Mouse (Mus musculus) heart, embryonic 15.5 days (tissue): ENCODE data around the gene AU040320. TPM values are rescaled to one million over a fixed set of nuclear protein-coding genes. Genes with fewer than 3 reads are reported as not detected.

Source experiments
- ATAC-seq: fragments of 200-750 bp; cut with Nextera tagmentation; replicated peaks from 2 replicates; pipeline ENCODE4 v1.8.0; 2017; ENCODE audit warnings: low read depth, moderate TSS enrichment; ENCODE audit not compliant: insufficient number of reproducible peaks, insufficient read depth, low FRiP score
- H3K27ac ChIP-seq: fragments of 300-500 bp; sonication (generic); 2 replicates; pipeline ENCODE4 v1.5.1; 2015; ENCODE audit warnings: mild to moderate bottlenecking, inconsistent platforms
- H3K27me3 ChIP-seq: fragments of 300-500 bp; sonication (generic); 2 replicates; pipeline ENCODE4 v1.6.1; 2015; ENCODE audit warnings: inconsistent platforms
- H3K36me3 ChIP-seq: fragments of 300-500 bp; sonication (generic); 2 replicates; pipeline ENCODE4 v1.6.1; 2015; ENCODE audit warnings: mild to moderate bottlenecking, inconsistent platforms
- H3K4me1 ChIP-seq: fragments of 300-500 bp; sonication (generic); replicated peaks from 2 replicates; pipeline ENCODE4 v1.6.1; 2015; ENCODE audit warnings: inconsistent platforms
- H3K4me2 ChIP-seq: fragments of 300-500 bp; sonication (generic); 2 replicates; pipeline ENCODE4 v1.6.1; 2015; ENCODE audit warnings: inconsistent platforms, mild to moderate bottlenecking, moderate library complexity
- H3K4me3 ChIP-seq: fragments of 300-500 bp; sonication (generic); 2 replicates; pipeline ENCODE4 v1.5.1; 2015; ENCODE audit warnings: mild to moderate bottlenecking, inconsistent platforms
- H3K9ac ChIP-seq: fragments of 300-500 bp; sonication (generic); 2 replicates; pipeline ENCODE4 v1.6.1; 2015; ENCODE audit warnings: mild to moderate bottlenecking, inconsistent platforms
- H3K9me3 ChIP-seq: fragments of 300-500 bp; sonication (generic); replicated peaks from 2 replicates; pipeline ENCODE4 v1.6.1; 2016; ENCODE audit warnings: inconsistent platforms
- WGBS: fragments of 180-500 bp; shearing (Covaris S2); methylation state at CpG from one replicate; pipeline ENCODE4 v1.1.7; 2015; ENCODE audit warnings: mixed read lengths; 5-methylcytosine and 5-hydroxymethylcytosine counted together
- polyA plus RNA-seq: library from polyadenylated mRNA; unstranded; fragments of >200 nt; fragmentation: Nextera tagmentation; extraction: Ambion mirVana; gene quantifications from 2 replicates; pipeline ENCODE4 v1.2.1, GENCODE M21; 2015

AU040320 gene
- polyA plus RNA-seq, 1 experiment from 2014 or later, result 20.2 TPM

DNA sequence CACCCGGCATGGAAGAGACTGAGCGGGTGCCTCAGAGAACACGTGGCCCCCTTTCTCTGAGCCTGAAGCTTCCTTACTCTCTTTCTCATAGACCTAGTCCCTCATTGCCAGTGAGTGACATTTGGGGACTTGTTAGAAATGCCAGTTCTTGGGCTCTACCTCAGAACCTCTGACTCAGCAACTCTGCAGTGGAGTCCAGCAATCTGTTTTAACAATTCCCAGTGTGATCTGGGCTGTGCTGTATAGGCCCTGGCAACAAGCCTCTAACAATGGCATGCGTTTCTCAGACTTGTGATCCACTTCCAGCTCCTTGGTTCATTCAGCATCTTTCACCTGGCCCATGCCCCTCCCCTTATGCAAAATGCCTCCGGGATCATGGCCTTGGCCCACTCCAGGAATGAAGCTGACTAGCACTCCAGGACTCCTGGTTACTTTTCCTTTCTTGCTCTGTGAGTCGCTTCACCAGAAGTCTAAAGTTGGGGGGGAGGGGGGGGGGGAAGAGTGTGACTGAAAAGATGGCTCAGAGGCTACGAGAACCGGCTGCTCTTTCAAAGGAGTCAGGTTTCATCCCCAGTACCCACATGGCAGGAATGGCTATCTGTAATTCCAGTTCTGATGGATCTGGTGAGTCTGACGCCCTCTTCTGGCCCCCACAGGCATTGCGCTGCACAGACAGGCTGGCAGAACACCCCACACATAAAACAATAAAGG lies 13.2 kb upstream of the AU040320 start:
- Histone ChIP-seq H3K27ac (no peak overlapping the region), H3K27me3 (peaks cover 40% of the 10 kb centered on the region), H3K9me3 (no peaks in the 10 kb centered on the region), H3K36me3 (peaks cover 11% of the 10 kb centered on the region; the same call in 1 of the 2 replicates), H3K4me3 (no peak overlapping the region), H3K4me1 (peaks cover 15% of the 10 kb centered on the region), H3K9ac (no peak overlapping the region), H3K4me2 (no peak overlapping the region)
- no peak for ATAC-seq
- 19% methylated on average over 10 of the region's 10 CpGs for WGBS

DNA sequence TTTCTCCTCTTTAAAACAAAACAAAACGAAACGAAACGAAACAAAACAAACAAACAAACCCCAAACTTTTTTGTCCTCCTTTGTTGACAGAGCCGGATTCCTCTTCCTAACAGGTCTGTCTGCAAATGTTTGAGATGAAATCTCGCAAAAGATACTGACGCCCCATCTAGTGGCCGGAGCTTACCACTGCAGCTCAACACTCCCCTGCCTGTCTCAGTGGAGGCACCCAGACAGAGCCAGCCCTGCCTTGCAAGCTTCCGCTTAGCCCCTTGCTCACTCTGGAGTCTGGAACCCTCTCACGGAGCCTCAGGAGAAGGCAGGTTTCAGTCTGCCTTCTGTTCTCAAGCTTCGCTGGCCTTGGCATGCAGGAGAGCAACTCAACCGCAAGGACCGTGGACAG lies 11.9 kb upstream of the AU040320 start:
- H3K27me3 ChIP-seq, result peaks cover 27% of the 10 kb centered on the region
- H3K4me1 ChIP-seq, result peaks cover 2% of the 10 kb centered on the region; the same call in 1 of the 2 replicates
- H3K4me3 ChIP-seq, result no peak overlapping the region
- no peak overlapping the region for H3K27ac ChIP-seq
- 3% methylated on average over 12 of the region's 12 CpGs for WGBS
- H3K4me2 ChIP-seq, result peak overlapping the region; percentile 48
- peaks cover 22% of the 10 kb centered on the region for H3K36me3 ChIP-seq
- H3K9ac ChIP-seq, result no peak overlapping the region
- 0 out of 2 replicates have a peak, but pooled peaks have one; percentile 44 for ATAC-seq
- H3K9me3 ChIP-seq, result no peaks in the 10 kb centered on the region

DNA sequence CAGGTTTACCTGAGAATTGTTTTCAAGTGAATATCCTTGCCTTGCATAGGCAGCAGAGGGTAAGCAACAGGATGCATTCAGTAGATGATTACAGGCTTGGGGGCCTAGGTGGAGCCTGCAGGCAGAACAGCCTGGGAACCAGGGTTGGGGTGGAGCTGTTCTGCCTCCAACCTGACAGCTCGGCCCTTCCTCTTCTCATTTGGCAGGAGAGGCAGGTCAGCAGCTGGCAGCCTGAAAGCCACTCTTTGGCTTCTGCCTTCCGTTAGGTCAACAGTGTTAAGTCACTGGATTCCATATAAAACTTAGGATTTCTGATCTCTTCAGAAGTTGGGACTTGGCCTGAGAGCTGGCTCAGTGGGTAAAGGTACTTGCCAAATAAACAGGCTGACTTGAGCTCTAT lies 10.4 kb upstream of the AU040320 start:
- 33% methylated on average over 2 of the region's 2 CpGs for WGBS
- H3K27ac ChIP-seq, result no peak overlapping the region
- H3K9me3 ChIP-seq, result no peaks in the 10 kb centered on the region
- peaks cover 30% of the 10 kb centered on the region for H3K36me3 ChIP-seq
- no peak for ATAC-seq
- no peak overlapping the region for H3K4me2 ChIP-seq
- H3K4me1 ChIP-seq, result no peaks in the 10 kb centered on the region
- H3K4me3 ChIP-seq, result no peak overlapping the region
- H3K27me3 ChIP-seq, result peaks cover 12% of the 10 kb centered on the region
- no peak overlapping the region for H3K9ac ChIP-seq

DNA sequence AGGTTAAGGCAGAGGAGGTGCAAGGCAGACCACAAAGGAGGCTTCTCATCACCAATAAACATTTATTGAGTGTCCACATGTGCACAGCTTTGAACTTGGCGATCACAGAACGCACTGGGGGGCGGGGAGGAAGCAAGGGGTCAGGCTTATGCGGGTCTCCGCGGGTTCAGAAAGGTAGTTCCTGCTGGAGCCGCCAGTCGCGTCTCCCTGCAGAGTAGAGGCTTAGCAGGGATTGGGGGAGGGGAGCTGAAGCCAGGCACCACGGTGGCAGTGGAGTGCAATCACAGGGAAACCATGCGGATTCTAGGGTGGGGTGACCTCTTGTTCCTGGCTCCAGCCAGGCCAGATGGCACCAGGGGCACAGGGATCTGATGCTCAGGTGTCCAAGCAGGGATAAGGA lies 9.6 kb upstream of the AU040320 start:
- H3K9ac ChIP-seq, result no peak overlapping the region
- H3K4me3 ChIP-seq, result no peak overlapping the region
- 23% methylated on average over 11 of the region's 11 CpGs for WGBS
- peaks cover 4% of the 10 kb centered on the region; the same call in 1 of the 2 replicates for H3K27me3 ChIP-seq
- H3K9me3 ChIP-seq, result no peaks in the 10 kb centered on the region
- ATAC-seq, result no peak
- H3K4me1 ChIP-seq, result peaks cover 2% of the 10 kb centered on the region
- no peak overlapping the region for H3K4me2 ChIP-seq
- no peak overlapping the region for H3K27ac ChIP-seq
- peaks cover 38% of the 10 kb centered on the region for H3K36me3 ChIP-seq

DNA sequence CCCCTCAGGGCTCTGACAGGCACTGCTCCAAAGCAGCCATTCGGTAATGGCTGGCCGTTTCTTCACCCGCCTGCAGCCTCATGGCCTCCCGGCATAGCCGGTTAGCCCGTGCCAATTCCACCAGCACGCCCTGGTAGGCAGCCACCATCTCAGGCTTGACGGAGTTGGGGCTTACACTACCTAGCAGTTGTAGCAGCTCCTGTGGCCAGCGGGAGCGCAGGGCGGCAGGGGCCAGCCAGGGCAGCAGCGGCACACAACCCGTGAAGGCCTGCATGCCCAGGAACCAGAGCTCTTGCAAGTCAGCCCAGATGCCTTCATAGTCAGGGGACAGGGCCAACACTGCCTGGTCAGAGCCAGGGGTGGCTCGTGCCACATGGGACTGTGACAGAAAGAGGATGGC lies 8.5 kb upstream of the AU040320 start:
- Histone ChIP-seq H3K27me3 (no peaks in the 10 kb centered on the region), H3K36me3 (peaks cover 43% of the 10 kb centered on the region), H3K9me3 (no peaks in the 10 kb centered on the region), H3K4me2 (no peak overlapping the region), H3K9ac (no peak overlapping the region), H3K4me1 (peaks cover 13% of the 10 kb centered on the region), H3K4me3 (no peak overlapping the region), H3K27ac (no peak overlapping the region)
- WGBS, result 91% methylated on average over 14 of the region's 14 CpGs
- no peak for ATAC-seq

DNA sequence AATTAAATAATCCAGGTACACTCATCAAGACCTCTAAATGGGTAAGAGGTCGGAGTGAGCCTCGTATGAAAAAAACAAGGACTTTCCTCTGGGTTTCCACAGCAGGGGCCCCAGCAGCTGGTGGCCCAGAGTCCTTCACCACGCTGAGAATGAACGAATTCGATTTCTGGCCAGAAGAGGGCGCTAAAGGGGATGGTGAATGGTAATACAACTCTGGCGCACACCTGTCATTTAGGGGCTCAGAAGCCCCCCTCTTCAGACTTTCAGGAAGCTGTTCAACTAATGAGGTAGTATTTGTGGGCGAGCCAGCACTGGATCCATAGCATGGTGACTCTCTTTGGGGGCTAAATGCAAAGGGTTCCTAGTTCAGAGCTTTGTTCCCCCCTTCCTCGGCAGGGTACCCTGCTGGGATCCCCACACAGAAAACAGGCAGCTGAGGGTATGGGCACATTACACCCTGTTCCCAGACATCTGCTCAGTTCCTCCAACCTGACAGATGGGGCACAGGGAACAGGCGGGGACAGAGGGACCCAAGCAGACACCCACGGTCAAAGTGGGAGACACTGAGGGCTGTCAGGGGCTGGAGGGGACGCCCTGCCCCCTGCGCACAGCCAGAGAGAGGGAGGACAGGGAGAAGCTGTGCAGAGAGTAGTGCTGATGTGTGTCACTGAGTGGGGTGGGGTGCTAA lies 7.7 kb upstream of the AU040320 start:
- no peak for ATAC-seq
- no peak overlapping the region for H3K9ac ChIP-seq

DNA sequence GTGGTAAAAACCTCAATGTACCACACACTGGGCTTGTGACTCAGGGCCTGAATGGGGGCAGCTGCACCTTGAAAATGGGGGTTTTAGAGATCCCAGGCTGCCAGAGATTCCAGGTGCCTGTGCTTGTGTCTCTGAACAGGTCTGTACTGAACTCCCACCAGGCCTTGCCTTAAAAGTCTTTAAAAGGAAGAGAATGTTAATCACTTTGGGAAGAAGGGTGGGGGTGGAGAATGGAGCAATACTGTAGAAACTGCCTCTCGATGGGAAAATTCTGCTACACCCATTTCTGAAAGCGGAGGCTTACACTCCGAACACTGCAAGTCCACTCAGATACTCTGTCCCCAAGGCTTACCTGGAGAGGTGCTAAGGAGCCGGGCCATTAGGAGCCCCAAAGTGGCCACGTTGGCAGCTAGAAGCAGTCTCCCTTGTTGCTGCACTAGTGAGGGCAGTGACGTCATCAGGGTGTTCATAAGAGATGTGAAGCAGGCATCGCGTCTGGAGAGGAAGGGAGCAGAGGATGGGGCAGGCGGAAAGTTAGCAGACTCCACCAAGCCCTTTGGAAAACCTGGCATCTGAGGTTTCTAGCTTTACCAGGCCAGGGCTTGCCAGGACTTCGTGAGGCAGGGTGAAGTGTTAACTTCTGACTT lies 7.0 kb upstream of the AU040320 start:
- no peak for ATAC-seq
- Histone ChIP-seq H3K36me3 (peaks cover 43% of the 10 kb centered on the region), H3K27ac (no peak overlapping the region), H3K4me3 (no peak overlapping the region), H3K27me3 (no peaks in the 10 kb centered on the region), H3K9ac (no peak overlapping the region), H3K4me2 (no peak overlapping the region), H3K4me1 (peaks cover 21% of the 10 kb centered on the region), H3K9me3 (no peaks in the 10 kb centered on the region)
- WGBS, result 73% methylated on average over 10 of the region's 10 CpGs

More for the DNA sequence above, 7.7 kb upstream of the AU040320 start:
- Histone ChIP-seq H3K4me3 (no peak overlapping the region), H3K27ac (no peak overlapping the region), H3K4me2 (no peak overlapping the region), H3K36me3 (peaks cover 43% of the 10 kb centered on the region), H3K27me3 (no peaks in the 10 kb centered on the region), H3K9me3 (no peaks in the 10 kb centered on the region), H3K4me1 (peaks cover 21% of the 10 kb centered on the region)
- 45% methylated on average over 13 of the region's 13 CpGs for WGBS

DNA sequence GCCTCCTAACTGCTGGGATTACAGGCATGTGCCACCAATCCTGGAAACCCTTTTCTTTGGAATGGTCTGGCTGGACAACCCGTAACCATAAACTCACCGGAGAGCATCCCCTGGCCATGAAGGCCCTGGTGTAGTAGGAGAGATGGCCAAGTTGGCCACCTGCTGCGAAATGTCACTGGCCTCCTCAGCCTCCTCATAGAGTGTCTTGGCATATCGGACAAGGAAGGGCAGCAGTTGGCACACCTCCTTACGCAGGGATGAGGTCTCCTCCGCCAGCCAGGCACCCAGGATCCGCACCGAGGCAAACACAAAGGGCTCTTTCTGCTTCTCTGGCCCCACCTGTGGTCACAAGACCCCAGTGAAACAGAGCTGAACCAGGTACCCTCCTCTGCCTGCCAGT lies 5.0 kb upstream of the AU040320 start:
- 92% methylated on average over 8 of the region's 8 CpGs for WGBS
- Histone ChIP-seq H3K27ac (no peak overlapping the region), H3K9me3 (no peaks in the 10 kb centered on the region), H3K9ac (no peak overlapping the region; the same call in 1 of the 2 replicates), H3K4me1 (peaks cover 35% of the 10 kb centered on the region), H3K36me3 (peaks cover 43% of the 10 kb centered on the region), H3K27me3 (no peaks in the 10 kb centered on the region), H3K4me3 (no peak overlapping the region), H3K4me2 (no peak overlapping the region)
- no peak for ATAC-seq

DNA sequence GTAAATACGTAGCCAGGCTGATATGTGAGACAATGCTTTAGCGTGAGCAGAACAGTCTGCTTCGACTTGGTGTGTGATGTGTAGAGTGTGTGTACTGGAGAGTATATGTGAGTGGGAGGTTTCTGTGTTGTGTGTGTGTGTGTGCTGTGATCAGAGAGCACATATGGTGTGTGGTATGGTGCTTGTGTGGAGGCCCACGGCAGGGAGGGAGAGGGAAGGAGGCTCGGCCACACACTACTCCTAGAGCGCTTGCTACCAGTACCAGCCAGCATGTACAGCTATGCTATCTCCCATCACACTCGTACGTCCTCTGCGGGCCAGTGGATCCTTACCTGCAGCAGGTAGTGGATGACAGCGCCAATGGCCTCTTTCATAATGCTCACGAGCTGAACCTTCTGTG lies 3.8 kb upstream of the AU040320 start:
- H3K4me1 ChIP-seq, result peaks cover 41% of the 10 kb centered on the region
- 84% methylated on average over 11 of the region's 11 CpGs for WGBS
- no peak for ATAC-seq
- H3K27ac ChIP-seq, result no peak overlapping the region
- no peaks in the 10 kb centered on the region for H3K27me3 ChIP-seq
- no peak overlapping the region for H3K4me3 ChIP-seq
- peaks cover 38% of the 10 kb centered on the region for H3K36me3 ChIP-seq
- no peak overlapping the region for H3K9ac ChIP-seq
- no peaks in the 10 kb centered on the region for H3K9me3 ChIP-seq
- H3K4me2 ChIP-seq, result no peak overlapping the region

DNA sequence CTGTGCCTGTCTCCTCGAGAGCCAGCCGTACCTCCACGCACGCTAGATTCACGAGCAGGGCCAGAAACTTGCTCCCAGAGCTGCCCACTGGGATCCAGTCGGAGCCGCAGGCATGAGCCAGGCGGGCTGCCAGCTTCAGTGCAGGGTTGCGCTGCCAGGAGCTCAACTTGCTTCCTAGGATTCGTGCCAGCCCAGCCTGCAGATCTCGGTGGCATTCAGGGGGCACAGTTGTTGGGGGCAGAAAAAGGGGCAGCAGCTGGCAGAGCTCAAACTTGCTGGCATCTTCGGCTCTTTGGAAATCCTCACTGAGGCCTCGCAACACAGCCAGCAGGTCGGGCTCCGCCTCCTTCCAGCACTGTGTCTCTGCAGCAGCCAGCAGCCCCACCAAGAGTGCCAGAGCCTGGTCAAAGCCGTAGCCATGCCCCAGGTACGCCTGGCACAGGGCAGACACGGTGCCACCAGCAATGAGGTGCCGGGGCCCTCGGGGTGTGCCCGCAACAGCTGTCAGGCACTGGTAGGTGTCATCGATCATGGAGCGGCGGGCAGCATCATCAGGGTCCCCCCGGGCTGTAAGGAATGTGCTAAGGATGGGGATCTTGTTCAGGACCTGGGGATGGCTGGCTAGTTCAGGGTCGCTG lies 3.2 kb upstream of the AU040320 start:
- Histone ChIP-seq H3K9me3 (no peaks in the 10 kb centered on the region), H3K4me1 (peaks cover 47% of the 10 kb centered on the region), H3K4me3 (no peak overlapping the region), H3K27ac (no peak overlapping the region), H3K4me2 (no peak overlapping the region), H3K27me3 (no peaks in the 10 kb centered on the region), H3K9ac (no peak overlapping the region), H3K36me3 (peaks cover 32% of the 10 kb centered on the region)
- ATAC-seq, result no peak
- 79% methylated on average over 26 of the region's 26 CpGs for WGBS

DNA sequence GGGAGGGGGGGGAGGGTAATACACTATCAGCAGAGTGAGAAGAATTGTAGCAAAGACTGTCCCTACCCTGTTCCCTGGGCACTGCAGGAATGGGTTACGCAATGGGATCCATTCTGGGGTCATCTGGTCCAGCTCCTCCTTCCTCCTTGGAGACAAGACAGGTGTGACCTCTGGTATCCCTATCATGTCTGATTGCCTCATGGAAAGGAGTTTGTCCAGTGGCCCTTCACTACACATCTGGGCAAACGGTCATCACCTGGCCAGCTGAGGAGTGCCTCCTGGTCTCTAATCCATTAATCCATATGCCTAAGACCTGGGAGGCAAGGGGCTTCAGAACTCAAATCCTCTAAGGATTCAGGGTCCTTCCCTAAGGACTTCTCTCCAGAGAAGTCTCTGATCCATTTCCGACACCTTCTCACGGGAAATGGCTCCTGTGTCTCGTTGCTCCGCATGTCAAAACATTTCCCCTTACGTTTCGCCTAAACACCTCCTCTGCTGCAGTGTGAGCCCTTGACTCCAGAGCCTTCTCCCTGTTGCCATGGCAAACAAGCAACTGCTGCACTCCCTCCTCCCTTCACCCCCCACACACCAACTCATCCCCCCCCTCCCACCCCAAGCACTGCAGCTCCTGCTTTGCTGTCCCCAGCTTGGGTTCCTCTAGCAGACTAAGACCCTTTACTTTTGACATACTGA lies 2.3 kb upstream of the AU040320 start:
- no peak overlapping the region for H3K27ac ChIP-seq
- no peak for ATAC-seq
- H3K4me3 ChIP-seq, result no peak overlapping the region
- H3K9ac ChIP-seq, result no peak overlapping the region
- H3K27me3 ChIP-seq, result no peaks in the 10 kb centered on the region
- no peak overlapping the region for H3K4me2 ChIP-seq
- H3K36me3 ChIP-seq, result peaks cover 26% of the 10 kb centered on the region
- H3K9me3 ChIP-seq, result no peaks in the 10 kb centered on the region
- peaks cover 47% of the 10 kb centered on the region for H3K4me1 ChIP-seq
- WGBS, result 81% methylated on average over 8 of the region's 8 CpGs
